Mouse (Mus musculus): ENCODE measurements around the gene Nat14.

Nat14 gene

GRCm38 (mm10) chr7:4919971-4920370 is 1.9 kb upstream of the Nat14 start:
- in situ Hi-C loops (cut with MboI, MseI): no loop called here

- in situ Hi-C loops (cut with MboI, MseI): no loop called here
These were observed 1.3 kb upstream of the Nat14 start for GRCm38 (mm10) chr7:4920496-4920895.

- in situ Hi-C loops (cut with MboI, MseI): no loop called here
These were observed 628 bp upstream of the Nat14 start for GRCm38 (mm10) chr7:4920976-4921823.

- in situ Hi-C loops (cut with MboI, MseI): no loop called here
These were observed 680 bp downstream of the Nat14 start for GRCm38 (mm10) chr7:4922508-4922907.

- in situ Hi-C loops (cut with MboI, MseI): no loop called here
These were observed 1.2 kb downstream of the Nat14 start for GRCm38 (mm10) chr7:4922931-4923565.

- in situ Hi-C loops (cut with MboI, MseI): no loop called here
These were observed 1.9 kb downstream of the Nat14 start for GRCm38 (mm10) chr7:4923586-4924364.

- in situ Hi-C loops (cut with MboI, MseI): no loop called here
These were observed 2.7 kb downstream of the Nat14 start for GRCm38 (mm10) chr7:4924483-4924882.

- in situ Hi-C loops (cut with MboI, MseI): no loop called here
These were observed 3.1 kb downstream of the Nat14 start for GRCm38 (mm10) chr7:4924891-4925301.

- in situ Hi-C loops (cut with MboI, MseI): no loop called here
These were observed 3.9 kb downstream of the Nat14 start, which contains the start of gene Ssc5d for GRCm38 (mm10) chr7:4925441-4926381. Ssc5d (plus strand) TSS chr7:4925785.

GRCm38 (mm10) chr7:4926849-4927248 is 5.0 kb downstream of the Nat14 start:
- in situ Hi-C loops (cut with MboI, MseI): no loop called here

GRCm38 (mm10) chr7:4927711-4928110 is 5.9 kb downstream of the Nat14 start:
- in situ Hi-C loops (cut with MboI, MseI): no loop called here

- in situ Hi-C loops (cut with MboI, MseI): no loop called here
These were observed 6.5 kb downstream of the Nat14 start for GRCm38 (mm10) chr7:4928323-4928722.

GRCm38 (mm10) chr7:4933103-4933502 is 11.3 kb downstream of the Nat14 start:
- in situ Hi-C loops (cut with MboI, MseI): no loop called here

- in situ Hi-C loops (cut with MboI, MseI): no loop called here
These were observed 12.5 kb downstream of the Nat14 start for GRCm38 (mm10) chr7:4934160-4934914.

- in situ Hi-C loops (cut with MboI, MseI): no loop called here
These were observed 15.0 kb downstream of the Nat14 start for GRCm38 (mm10) chr7:4936832-4937231.

GRCm38 (mm10) chr7:4937392-4937791 is 15.6 kb downstream of the Nat14 start:
- in situ Hi-C loops (cut with MboI, MseI): no loop called here

- in situ Hi-C loops (cut with MboI, MseI): no loop called here
These were observed 16.6 kb downstream of the Nat14 start for GRCm38 (mm10) chr7:4938456-4938855.

- in situ Hi-C loops (cut with MboI, MseI): loop anchor here (5.0 kb wide), 1 partner anchor 112 kb away; the partner anchor contains the start of gene Zfp580
These were observed 18.2 kb downstream of the Nat14 start for GRCm38 (mm10) chr7:4940068-4940479.

- in situ Hi-C loops (cut with MboI, MseI): loop anchor here (5.0 kb wide), 1 partner anchor 110 kb away; the partner anchor contains the start of gene Zfp580
These were observed 20.8 kb downstream of the Nat14 start for GRCm38 (mm10) chr7:4942673-4943072.

GRCm38 (mm10) chr7:4943223-4943815 is 21.5 kb downstream of the Nat14 start:
- in situ Hi-C loops (cut with MboI, MseI): loop anchor here (5.0 kb wide), 1 partner anchor 109 kb away; the partner anchor contains the start of gene Zfp580
